Mouse (Mus musculus) left cerebral cortex, adult 2 months (tissue): ENCODE measurements at regions not wholly inside any gene's neighbourhood (a gene's known extent, or its start where the extent isn't known, plus 50 kb on each side); places are given as distances from the start of the nearest gene placed in this dataset.
"Not testable (repeated sequence)": the region's sequence is repeated elsewhere in the genome, so short reads cannot be mapped to it uniquely, and the experiment has no call there.

Experiments
- DNase-seq, 2 experiments: peaks; one replicate each; pipeline ENCODE4 v3.0.0; 2021 to 2022; ENCODE audit warnings: low spot score in 2 of 2, mixed read lengths in 1 of 2; ENCODE audit errors: extremely low spot score in 1 of 2
- H3K27ac ChIP-seq: fragments of 200-600 bp; 2 replicates; pipeline ENCODE4 v1.8.1; 2022
- H3K4me3 ChIP-seq: fragments of 200-600 bp; 2 replicates; pipeline ENCODE4 v1.8.1; 2022
- CTCF ChIP-seq: fragments of 200-600 bp; IDR thresholded peaks from 2 replicates; pipeline ENCODE4 v1.8.1; 2022; ENCODE audit warnings: antibody characterized with exemption, mild to moderate bottlenecking, moderate library complexity
- intact Hi-C: fragments of 180-260 bp; cut with DNase I; formaldehyde crosslinking; loops from one replicate; pipeline ENCODE4 v1.15.1; 2025

GRCm38 (mm10) chr4:22914886-22915285, 426.7 kb upstream of the Pou3f2 start:
- TF ChIP-seq CTCF, result no peak
- Histone ChIP-seq H3K27ac (no peak overlapping the region), H3K4me3 (no peak overlapping the region)
- DNase-seq, result peak; percentile 12 to 14
- intact Hi-C loops, result no loop called here

GRCm38 (mm10) chr4:22892694-22893046, 404.5 kb upstream of the Pou3f2 start:
- intact Hi-C loops, result no loop called here
- TF ChIP-seq CTCF, result no peak
- no peak overlapping the region for H3K4me3 ChIP-seq
- H3K27ac ChIP-seq, result no peak overlapping the region
- DNase-seq, result no peak

GRCm38 (mm10) chr4:22891974-22892693, 404.0 kb upstream of the Pou3f2 start:
- Histone ChIP-seq H3K27ac (no peak overlapping the region), H3K4me3 (no peak overlapping the region)
- intact Hi-C loops, result no loop called here
- TF ChIP-seq CTCF, result no peak
- no peak for DNase-seq

GRCm38 (mm10) chr4:22880692-22881091, 392.5 kb upstream of the Pou3f2 start:
- Histone ChIP-seq H3K4me3 (no peak overlapping the region), H3K27ac (no peak overlapping the region)
- no peak for TF ChIP-seq CTCF
- no peak for DNase-seq
- intact Hi-C loops, result no loop called here

DNA sequence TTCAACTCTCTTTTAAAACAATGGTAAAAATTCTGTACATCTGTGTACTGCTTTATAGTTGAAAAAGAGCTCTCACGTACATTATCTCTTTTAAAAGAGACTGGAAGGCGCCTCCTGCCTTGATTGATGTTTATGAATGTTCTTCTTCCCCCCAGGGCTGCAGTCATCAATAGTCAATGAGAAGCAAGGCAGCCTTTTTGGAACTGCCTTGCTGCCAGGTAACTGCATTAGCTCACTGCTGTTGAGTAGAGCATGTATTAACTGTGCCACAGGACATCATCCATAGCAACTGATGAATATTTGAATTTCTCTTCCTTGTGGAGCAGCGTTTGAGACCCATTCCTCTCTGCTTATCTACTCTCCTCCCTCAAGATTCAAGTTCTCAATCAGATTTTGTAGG, 387.2 kb upstream of the Pou3f2 start:
- TF ChIP-seq CTCF, result no peak
- intact Hi-C loops, result no loop called here
- no peak overlapping the region for H3K27ac ChIP-seq
- DNase-seq, result no peak
- H3K4me3 ChIP-seq, result no peak overlapping the region

- H3K4me3 ChIP-seq, result no peak overlapping the region
- no peak for TF ChIP-seq CTCF
- H3K27ac ChIP-seq, result no peak overlapping the region
- DNase-seq, result no peak
- intact Hi-C loops, result no loop called here
These were observed 347.9 kb upstream of the Pou3f2 start for GRCm38 (mm10) chr4:22836124-22836445.

DNA sequence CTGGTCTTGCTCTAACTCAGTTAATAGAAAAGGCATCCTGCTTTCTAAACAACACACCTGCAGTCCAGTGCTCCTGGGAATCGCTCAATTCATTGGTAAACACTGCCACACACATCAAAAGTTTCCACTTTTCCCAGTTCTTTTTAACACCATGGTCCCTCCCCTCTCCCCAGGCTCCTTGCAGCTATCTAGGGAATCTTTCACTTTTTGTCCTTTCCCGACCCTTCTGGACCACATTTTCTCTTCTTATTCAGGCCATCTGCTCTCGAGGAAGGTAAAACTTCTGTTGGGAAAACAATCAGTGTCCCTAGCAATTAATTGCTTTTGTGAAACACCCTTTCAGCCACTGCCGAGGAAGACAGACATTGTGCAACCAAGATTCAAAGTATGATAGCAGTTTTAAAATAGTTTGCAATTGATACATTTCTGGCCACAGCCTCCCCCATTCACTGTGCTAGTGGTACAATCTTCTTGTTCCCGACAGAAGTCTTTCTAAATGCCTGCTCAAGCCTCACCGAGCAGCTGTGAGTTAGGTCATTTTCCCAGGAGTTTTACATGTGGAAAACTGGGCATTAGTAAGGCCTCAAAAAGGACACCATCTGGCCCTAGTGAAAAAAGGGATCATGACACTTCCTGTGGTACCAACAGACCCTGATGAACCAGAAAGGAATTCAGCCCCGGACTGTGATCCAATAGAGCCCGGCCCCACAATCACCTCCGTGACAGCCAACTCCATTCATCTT, 347.4 kb upstream of the Pou3f2 start:
- DNase-seq, result no peak
- no peak for TF ChIP-seq CTCF
- Histone ChIP-seq H3K27ac (no peak overlapping the region), H3K4me3 (no peak overlapping the region)
- intact Hi-C loops, result no loop called here

- H3K27ac ChIP-seq, result no peak overlapping the region
- intact Hi-C loops, result no loop called here
- no peak for DNase-seq
- no peak overlapping the region for H3K4me3 ChIP-seq
- no peak for TF ChIP-seq CTCF
These were observed 345.8 kb upstream of the Pou3f2 start for GRCm38 (mm10) chr4:22833851-22834440.

DNA sequence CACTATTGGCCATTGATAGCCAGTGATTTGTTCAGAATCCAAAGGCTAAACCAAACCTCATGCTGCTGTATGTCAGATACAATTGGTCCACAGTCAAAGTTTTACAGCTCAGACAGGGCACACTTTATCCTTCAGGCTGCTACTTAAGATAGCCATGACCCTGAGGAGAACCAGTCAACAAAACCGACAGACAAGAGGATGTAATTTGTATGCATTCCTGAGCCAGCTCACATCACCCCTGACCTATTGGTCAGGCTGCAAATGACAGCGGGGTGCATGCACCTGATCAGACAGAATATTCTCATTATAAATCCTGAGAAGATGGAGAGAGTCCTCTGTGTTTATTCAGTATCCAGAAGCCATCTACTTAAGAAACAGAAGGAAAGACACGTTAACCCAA, 315.5 kb upstream of the Pou3f2 start:
- intact Hi-C loops, result no loop called here
- DNase-seq, result no peak
- no peak for TF ChIP-seq CTCF
- no peak overlapping the region for H3K4me3 ChIP-seq
- no peak overlapping the region for H3K27ac ChIP-seq

DNA sequence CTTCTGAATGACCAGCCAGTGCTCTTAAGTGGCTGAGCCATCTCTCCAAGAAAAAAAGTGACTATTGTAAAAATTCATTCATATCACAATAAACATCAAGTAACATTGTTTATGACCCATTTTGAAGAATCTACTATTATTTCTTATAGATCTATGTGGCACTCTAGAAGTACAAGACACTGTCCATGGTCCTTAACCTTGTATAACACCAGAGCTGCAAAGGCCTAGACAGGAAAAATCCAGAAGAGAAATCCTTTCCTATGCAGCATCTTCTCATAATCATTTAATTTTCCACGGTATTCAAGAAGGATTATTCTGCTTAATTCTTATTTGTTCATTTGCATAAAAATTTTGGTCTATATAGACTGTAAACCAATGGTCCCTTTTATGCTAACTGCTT, 304.7 kb upstream of the Pou3f2 start:
- no peak overlapping the region for H3K4me3 ChIP-seq
- intact Hi-C loops, result no loop called here
- no peak for TF ChIP-seq CTCF
- DNase-seq, result no peak
- H3K27ac ChIP-seq, result no peak overlapping the region

DNA sequence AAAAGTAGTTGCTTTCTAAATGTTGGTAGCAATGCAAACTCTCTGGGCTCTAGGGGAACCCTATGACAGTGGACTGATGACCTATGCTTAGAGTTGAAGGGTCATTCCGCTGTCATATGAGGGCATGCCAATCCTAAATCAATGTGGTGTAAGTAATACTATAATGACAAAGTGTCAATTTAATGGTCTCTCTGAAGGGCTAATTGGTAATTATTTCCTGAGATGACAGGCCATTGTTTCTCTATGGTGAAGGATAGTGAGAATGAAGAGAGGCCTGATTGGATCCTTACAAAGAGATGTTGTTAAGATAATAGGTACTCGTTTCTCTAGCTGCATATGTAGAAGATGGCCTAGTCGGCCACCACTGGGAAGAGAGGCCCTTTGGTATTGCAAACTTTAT, 299.7 kb upstream of the Pou3f2 start:
- no peak for DNase-seq
- no peak overlapping the region for H3K27ac ChIP-seq
- no peak for TF ChIP-seq CTCF
- intact Hi-C loops, result no loop called here
- no peak overlapping the region for H3K4me3 ChIP-seq

DNA sequence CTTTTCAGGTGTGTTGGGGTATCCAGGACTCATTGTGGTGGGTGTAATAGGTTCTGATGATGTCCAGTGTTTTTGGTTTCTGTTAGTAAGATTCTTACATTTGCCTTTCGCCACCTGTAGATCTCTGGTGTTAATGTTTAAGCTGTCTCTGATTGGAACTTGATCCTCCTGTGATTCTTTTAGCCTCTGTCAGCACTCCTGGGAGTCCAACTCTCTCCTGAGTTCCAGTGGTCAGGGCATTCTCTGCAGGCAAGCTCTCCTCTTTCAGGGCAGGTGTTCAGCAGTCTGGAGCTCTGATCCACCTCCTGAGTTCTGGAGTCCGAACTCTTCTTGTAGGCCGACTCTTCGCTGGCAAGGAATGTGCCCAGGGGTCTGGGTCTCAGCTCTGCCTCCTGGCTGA, 274.9 kb upstream of the Pou3f2 start:
- intact Hi-C loops, H3K27ac ChIP-seq, H3K4me3 ChIP-seq, DNase-seq: not testable (repeated sequence)
